Mouse (Mus musculus) olfactory bulb, adult 2 months (tissue): ENCODE data around the gene Primpol.

Experiments used
- CTCF ChIP-seq: fragments of 200-500 bp; IDR thresholded peaks from 2 replicates; pipeline ENCODE4 v1.5.1; 2012; ENCODE audit warnings: low read depth, mild to moderate bottlenecking, low read length, moderate library complexity; ENCODE audit not compliant: insufficient read depth
- POLR2A ChIP-seq: fragments of 200-500 bp; IDR thresholded peaks from 2 replicates; pipeline ENCODE4 v1.6.1; 2012; ENCODE audit warnings: mild to moderate bottlenecking, low read depth, low read length, moderate library complexity; ENCODE audit not compliant: insufficient read depth

DNA sequence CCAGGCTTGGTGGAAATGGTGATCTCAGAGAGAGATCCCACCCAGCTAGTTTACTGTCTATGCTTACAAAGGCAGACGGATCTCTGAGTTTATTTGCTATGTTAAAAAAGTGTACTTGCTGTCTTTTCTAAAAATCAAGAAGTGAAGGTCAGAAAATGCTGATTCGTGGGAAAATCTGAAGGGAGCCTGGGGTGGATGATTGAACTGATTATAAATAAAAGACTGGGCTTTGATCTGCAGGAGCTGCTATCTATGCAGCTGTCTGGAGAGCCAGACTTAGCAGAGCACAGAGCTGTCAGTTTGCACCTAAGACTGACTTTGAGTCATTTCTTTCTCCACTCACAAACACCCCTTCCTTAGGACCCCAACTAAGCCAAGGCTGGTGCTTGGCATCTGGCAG is 19.6 kb downstream of the Primpol start:
- no peak for TF ChIP-seq CTCF
- TF ChIP-seq POLR2A: no peak
